In genomic region chr17:6900361-6900760, GRCm38 (mm10) we compare ENCODE assay signal across 7 mouse cellular contexts. TPM values are rescaled to one million over a fixed set of nuclear protein-coding genes. Genes with fewer than 3 reads are reported as not detected.
DNase-seq lines count a peak whose midpoint lies in the region; ATAC-seq and TF ChIP-seq lines count a peak whose summit lies in the region.
"Not testable (repeated sequence)": the region's sequence is repeated elsewhere in the genome, so short reads cannot be mapped to it uniquely, and the experiment has no call there.

No protein-coding gene starts in this region.

- H3K9me3 ChIP-seq in intestine, postnatal 0 days (ENCODE audit: control insufficient read depth); liver, postnatal 0 days (ENCODE audit: low read length): not testable (repeated sequence)

- not testable (repeated sequence) for H3K27ac ChIP-seq in heart, adult 2 months; intestine, postnatal 0 days (ENCODE audit: low read depth, low read length); liver, postnatal 0 days (ENCODE audit: low read depth)

- ATAC-seq in CD4-positive, CD25-positive, alpha-beta regulatory T cell, adult 4 months, result peak; percentile 81
- peak; percentile 84 for ATAC-seq in erythroid progenitor cell, adult 5-6 weeks (replicated peaks; ENCODE audit: low FRiP score, poor library complexity, severe bottlenecking)
- ATAC-seq in intestine, postnatal 0 days, result not testable (repeated sequence)
- ATAC-seq in liver, postnatal 0 days, result peak; percentile 73
- peak; percentile 98 for ATAC-seq in megakaryocyte-erythroid progenitor cell, adult 5-6 weeks (replicated peaks; ENCODE audit: low FRiP score, low TSS enrichment, poor library complexity, severe bottlenecking)
- peak; percentile 71; the same call in 1 of the 2 replicates for ATAC-seq in neutrophil, adult 5-6 weeks (ENCODE audit: extremely low read depth, insufficient number of reproducible peaks, low FRiP score, poor library complexity, severe bottlenecking)

- H3K4me2 ChIP-seq in intestine, postnatal 0 days (replicated peaks; ENCODE audit: low read depth); liver, postnatal 0 days (ENCODE audit: low read depth, low read length): not testable (repeated sequence)

- not testable (repeated sequence) for H3K27me3 ChIP-seq in heart, adult 2 months (ENCODE audit: control insufficient read depth, insufficient read depth, low read length); intestine, postnatal 0 days (replicated peaks; ENCODE audit: control insufficient read depth, insufficient read depth, low read length); liver, postnatal 0 days (ENCODE audit: insufficient read depth, low read length)

- WGBS in heart, adult 2 months, result 76% methylated on average over 1 of the region's 2 CpGs
- WGBS in intestine, postnatal 0 days, result 69% methylated on average over 1 of the region's 2 CpGs
- 41% methylated on average over 1 of the region's 2 CpGs for WGBS in liver, postnatal 0 days (ENCODE audit: insufficient replicate concordance)

- H3K4me1 ChIP-seq in heart, adult 2 months (ENCODE audit: control insufficient read depth, insufficient read depth, low read length); intestine, postnatal 0 days (replicated peaks; ENCODE audit: control insufficient read depth, insufficient read depth, low read length); liver, postnatal 0 days (ENCODE audit: insufficient read depth): not testable (repeated sequence)

- not testable (repeated sequence) for H3K4me3 ChIP-seq in heart, adult 2 months; intestine, postnatal 0 days (ENCODE audit: low read depth, low read length); liver, postnatal 0 days (ENCODE audit: low read depth, low read length)

- H3K79me2 ChIP-seq in heart, adult 2 months (replicated peaks; ENCODE audit: control insufficient read depth, insufficient read depth, low read length), result not testable (repeated sequence)

- DNase-seq in heart, adult 2 months; liver, postnatal 0 days: not testable (repeated sequence)

- intact Hi-C loops in heart, adult 2 months (cut with DNase I), result not testable (repeated sequence)

- peak; percentile 34 for TF ChIP-seq CTCF in heart, adult 2 months (IDR thresholded peaks at IDR 0.05)
- 0 out of 2 replicates have a peak, but pooled peaks have one; percentile 9 for TF ChIP-seq CTCF in intestine, postnatal 0 days (IDR thresholded peaks at IDR 0.05; ENCODE audit: low read depth)
- TF ChIP-seq CTCF in liver, postnatal 0 days (IDR thresholded peaks at IDR 0.05; ENCODE audit: low read depth), result 0 out of 2 replicates have a peak, but pooled peaks have one; percentile 7

- not testable (repeated sequence) for H3K9ac ChIP-seq in heart, adult 2 months (ENCODE audit: low read depth, low read length); intestine, postnatal 0 days (ENCODE audit: low read depth, low read length); liver, postnatal 0 days (replicated peaks)

- not testable (repeated sequence) for TF ChIP-seq POLR2A in heart, adult 2 months (IDR thresholded peaks at IDR 0.05; ENCODE audit: insufficient read depth, low read depth, low read length)

- TF ChIP-seq EP300 in heart, adult 2 months (IDR thresholded peaks at IDR 0.05; ENCODE audit: insufficient read depth, low read depth, low read length); liver, postnatal 0 days (IDR thresholded peaks at IDR 0.05; ENCODE audit: low read depth): not testable (repeated sequence)

- not testable (repeated sequence) for H3K36me3 ChIP-seq in heart, adult 2 months (ENCODE audit: control insufficient read depth, insufficient read depth, low read length); intestine, postnatal 0 days (ENCODE audit: control insufficient read depth, insufficient read depth); liver, postnatal 0 days (replicated peaks; ENCODE audit: insufficient read depth, low read length)

RNA-seq across cellular contexts. Expression of gene Rsph3b, which starts 48.1 kb away (rescaled TPM):
- polyA plus RNA-seq in CD4-positive, CD25-positive, alpha-beta regulatory T cell, adult 4 months (2017; shearing (Covaris generic)), result 10 to 100 TPM; 26.6 to 37.2 TPM
- total RNA-seq in erythroid progenitor cell, adult 5-6 weeks (2015; ENCODE audit: low replicate concordance), result 5.4 and 15.1 TPM in 2 replicates
- 2.0 and 8.1 TPM in 2 replicates for total RNA-seq in erythroid progenitor cell, adult 5-6 weeks (2017; ENCODE audit: low replicate concordance)
- 10 to 100 TPM; 47.1 to 56.9 TPM for total RNA-seq in heart, adult 2 months (2021)
- 38.0 and 39.5 TPM in 2 replicates for polyA plus RNA-seq in heart, adult 2 months (2012; rRNA removed)
- 35.6 and 35.7 TPM in 2 replicates for polyA plus RNA-seq in intestine, postnatal 0 days (2015; fragmentation: Nextera tagmentation; extraction: Ambion mirVana)
- polyA plus RNA-seq in liver, postnatal 0 days (2015; fragmentation: Nextera tagmentation; extraction: Ambion mirVana), result 13.2 and 14.5 TPM in 2 replicates
- total RNA-seq in megakaryocyte-erythroid progenitor cell, adult 5-6 weeks (2014; fragmentation: Nextera tagmentation), result 25.6 and 30.5 TPM in 2 replicates
- 40.8 and 42.2 TPM in 2 replicates for total RNA-seq in megakaryocyte-erythroid progenitor cell, adult 5-6 weeks (2017)
- total RNA-seq in neutrophil, adult 5-6 weeks (2017), result 17.2 and 18.4 TPM in 2 replicates
